Mouse (Mus musculus) limb, embryonic 14.5 days (tissue): ENCODE results near the gene Rps3. TPM values are rescaled to one million over a fixed set of nuclear protein-coding genes. Genes with fewer than 3 reads are reported as not detected.
"Not testable (repeated sequence)": the region's sequence is repeated elsewhere in the genome, so short reads cannot be mapped to it uniquely, and the experiment has no call there.

Source experiments
- ATAC-seq: fragments of 200-750 bp; cut with Nextera tagmentation; 2 replicates; pipeline ENCODE4 v1.8.0; 2017; ENCODE audit warnings: low read depth, moderate number of reproducible peaks, moderate TSS enrichment; ENCODE audit not compliant: low FRiP score
- DNase-seq: peaks from one replicate; pipeline ENCODE4 v3.0.0-alpha.2; 2015; ENCODE audit warnings: low spot score
- H3K27ac ChIP-seq: fragments of 300-500 bp; sonication (generic); replicated peaks from 2 replicates; pipeline ENCODE4 v1.5.1; 2014; ENCODE audit warnings: low read depth, mild to moderate bottlenecking, low read length, moderate library complexity, mixed read lengths
- H3K27me3 ChIP-seq: fragments of 300-500 bp; sonication (generic); 2 replicates; pipeline ENCODE4 v1.6.1; 2014; ENCODE audit warnings: low read length, mixed read lengths; ENCODE audit not compliant: control insufficient read depth, insufficient read depth
- H3K36me3 ChIP-seq: fragments of 300-500 bp; sonication (generic); 2 replicates; pipeline ENCODE4 v1.6.1; 2014; ENCODE audit warnings: mild to moderate bottlenecking, low read length, moderate library complexity, mixed read lengths; ENCODE audit not compliant: control insufficient read depth, insufficient read depth
- H3K4me1 ChIP-seq: fragments of 300-500 bp; sonication (generic); 2 replicates; pipeline ENCODE4 v1.6.1; 2014; ENCODE audit warnings: antibody characterized with exemption, low read length, mixed read lengths; ENCODE audit not compliant: control insufficient read depth, insufficient read depth
- H3K4me2 ChIP-seq: fragments of 300-500 bp; sonication (generic); replicated peaks from 2 replicates; pipeline ENCODE4 v1.6.1; 2014; ENCODE audit warnings: low read depth, mild to moderate bottlenecking, low read length, moderate library complexity; ENCODE audit not compliant: severe bottlenecking
- H3K4me3 ChIP-seq: fragments of 300-500 bp; sonication (generic); replicated peaks from 2 replicates; pipeline ENCODE4 v1.5.1; 2014; ENCODE audit warnings: low read length
- H3K9ac ChIP-seq: fragments of 300-500 bp; sonication (generic); 2 replicates; pipeline ENCODE4 v1.6.1; 2014; ENCODE audit warnings: mild to moderate bottlenecking, low read depth, low read length, moderate library complexity; ENCODE audit not compliant: severe bottlenecking
- H3K9me3 ChIP-seq: fragments of 300-500 bp; sonication (generic); 2 replicates; pipeline ENCODE4 v1.6.1; 2016; ENCODE audit warnings: low read length; ENCODE audit not compliant: control insufficient read depth
- POLR2A ChIP-seq: fragments of 200-500 bp; IDR thresholded peaks from 2 replicates; pipeline ENCODE4 v1.8.0; 2012; ENCODE audit warnings: inconsistent platforms, mild to moderate bottlenecking, moderate library complexity, borderline replicate concordance; ENCODE audit not compliant: insufficient read depth, insufficient read length; ENCODE audit errors: extremely low read depth
- WGBS: fragments of 180-500 bp; shearing (Covaris S2); extraction: QIAGEN DNeasy Blood & Tissue Kit; methylation state at CpG from one replicate; pipeline ENCODE4 v1.1.7; 2014; 5-methylcytosine and 5-hydroxymethylcytosine counted together
- polyA plus RNA-seq, 2 experiments: library from polyadenylated mRNA; depleted of rRNA in 1 of 2; stranded (reverse) in 1 of 2; unstranded in 1 of 2; fragments of >200 nt; fragmentation: Nextera tagmentation in 1 of 2; extraction: Ambion mirVana in 1 of 2; gene quantifications; 2 replicates each; pipeline versions ENCODE4 v1.2.1 to v1.2.3; 2012 to 2014

Gene Rps3
- polyA plus RNA-seq, 2 experiments: 945 to 1,221 TPM

DNA sequence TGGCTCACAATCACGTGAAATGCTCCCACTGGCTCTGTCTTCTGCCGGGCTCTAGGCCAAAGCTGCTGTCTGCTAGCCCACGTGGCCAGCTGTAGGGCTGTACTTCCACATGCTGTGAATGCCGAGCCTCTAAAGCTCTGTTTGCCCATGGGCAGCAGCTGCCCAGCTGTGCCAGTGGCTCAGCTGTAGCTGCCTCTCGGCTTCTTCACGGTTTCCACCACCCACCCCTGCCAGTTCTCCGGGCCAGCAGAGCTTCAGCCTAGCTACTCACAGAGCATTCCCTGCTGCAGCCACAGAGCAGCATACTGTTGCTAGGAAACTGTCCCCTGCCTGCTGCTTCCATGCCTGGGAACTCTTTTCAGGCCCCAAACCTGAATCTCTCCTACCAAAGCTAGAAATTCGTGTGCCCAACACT, 26.6 kb upstream of the Rps3 start:
- no peak for TF ChIP-seq POLR2A
- Histone ChIP-seq H3K27me3 (no peaks in the 10 kb centered on the region), H3K9ac (no peak overlapping the region), H3K4me1 (no peaks in the 10 kb centered on the region), H3K4me2 (no peak overlapping the region), H3K36me3 (no peaks in the 10 kb centered on the region), H3K27ac (no peak overlapping the region), H3K9me3 (no peaks in the 10 kb centered on the region), H3K4me3 (no peak overlapping the region)
- ATAC-seq (no peak), DNase-seq (no peak)
- 14% methylated on average over 8 of the region's 8 CpGs for WGBS

GRCm38 (mm10) chr7:99508187-99508586, 24.6 kb upstream of the Rps3 start:
- not testable (repeated sequence) for H3K27me3 ChIP-seq, H3K4me1 ChIP-seq, H3K36me3 ChIP-seq, H3K4me2 ChIP-seq, H3K27ac ChIP-seq, H3K9ac ChIP-seq, H3K4me3 ChIP-seq, ATAC-seq, H3K9me3 ChIP-seq, DNase-seq
- WGBS: 34% methylated on average over 2 of the region's 2 CpGs

DNA sequence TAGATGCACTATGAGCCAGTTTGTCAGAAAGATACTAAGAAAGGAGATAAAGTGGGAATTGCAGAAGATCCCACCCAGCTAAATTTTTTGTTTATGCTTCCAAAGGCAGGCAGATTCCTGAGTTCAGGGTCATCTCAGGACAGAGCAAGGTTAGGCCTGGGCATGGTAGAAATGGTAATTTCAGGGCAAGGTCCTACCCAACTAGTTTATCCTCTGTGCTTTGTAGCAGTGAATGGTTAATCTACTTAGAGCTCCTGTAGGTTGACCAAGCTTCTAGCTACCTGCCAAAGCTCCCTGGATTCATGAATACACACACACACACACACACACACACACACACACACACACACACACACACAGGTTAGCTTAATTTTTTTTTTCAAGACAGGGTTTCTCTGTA, 21.0 kb upstream of the Rps3 start:
- no peaks in the 10 kb centered on the region for H3K9me3 ChIP-seq
- no peak overlapping the region for H3K27ac ChIP-seq
- no peak overlapping the region for H3K4me2 ChIP-seq
- TF ChIP-seq POLR2A: no peak
- H3K27me3 ChIP-seq: no peaks in the 10 kb centered on the region
- no peak overlapping the region for H3K9ac ChIP-seq
- no peak overlapping the region for H3K4me3 ChIP-seq
- no peaks in the 10 kb centered on the region for H3K36me3 ChIP-seq
- no peaks in the 10 kb centered on the region for H3K4me1 ChIP-seq
- no peak for DNase-seq
- no peak for ATAC-seq

- Histone ChIP-seq H3K27ac (no peak overlapping the region), H3K27me3 (no peaks in the 10 kb centered on the region), H3K4me3 (no peak overlapping the region), H3K36me3 (no peaks in the 10 kb centered on the region), H3K9ac (no peak overlapping the region), H3K4me2 (no peak overlapping the region), H3K9me3 (no peaks in the 10 kb centered on the region), H3K4me1 (no peaks in the 10 kb centered on the region)
- DNase-seq (no peak), ATAC-seq (no peak)
- no peak for TF ChIP-seq POLR2A
- WGBS: 47% methylated on average over 1 of the region's 1 CpGs
Observed at GRCm38 (mm10) chr7:99501148-99501547, 17.6 kb upstream of the Rps3 start.

- Histone ChIP-seq H3K27ac (no peak overlapping the region), H3K4me3 (no peak overlapping the region), H3K9me3 (no peaks in the 10 kb centered on the region), H3K4me1 (no peaks in the 10 kb centered on the region), H3K9ac (no peak overlapping the region), H3K4me2 (no peak overlapping the region), H3K27me3 (no peaks in the 10 kb centered on the region), H3K36me3 (no peaks in the 10 kb centered on the region)
- ATAC-seq: no peak
- WGBS: 28% methylated on average over 5 of the region's 5 CpGs
- no peak for TF ChIP-seq POLR2A
- DNase-seq: no peak
Observed at GRCm38 (mm10) chr7:99500655-99501054, 17.1 kb upstream of the Rps3 start.

DNA sequence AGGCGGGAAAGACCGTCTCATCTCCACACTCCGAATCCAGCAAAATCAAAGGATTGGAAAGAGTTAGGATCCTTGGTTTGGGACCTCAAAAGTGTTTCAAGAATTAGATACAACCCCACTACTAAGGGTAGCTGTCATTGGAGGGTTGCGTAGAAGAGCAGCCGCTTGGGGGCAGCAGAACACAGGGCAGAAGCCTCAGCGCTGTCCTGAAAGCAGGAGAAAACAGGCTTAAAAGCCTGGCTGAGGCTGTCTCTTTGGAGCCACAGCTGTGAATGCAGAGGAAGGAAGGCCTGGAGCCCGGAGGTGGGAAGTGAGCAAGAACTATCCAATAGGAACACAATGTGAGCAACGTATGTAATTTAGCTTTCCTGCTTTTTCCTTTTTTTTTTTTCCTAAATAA, 16.7 kb upstream of the Rps3 start:
- no peaks in the 10 kb centered on the region for H3K36me3 ChIP-seq
- no peaks in the 10 kb centered on the region for H3K27me3 ChIP-seq
- TF ChIP-seq POLR2A: no peak
- H3K4me1 ChIP-seq: no peaks in the 10 kb centered on the region
- no peaks in the 10 kb centered on the region for H3K9me3 ChIP-seq
- no peak overlapping the region for H3K4me2 ChIP-seq
- WGBS: 6% methylated on average over 8 of the region's 8 CpGs
- H3K27ac ChIP-seq: no peak overlapping the region
- H3K9ac ChIP-seq: no peak overlapping the region
- peak; percentile 89 for ATAC-seq
- no peak overlapping the region for H3K4me3 ChIP-seq
- DNase-seq: peak; percentile 91
